ENCODE assay signal across 17 mouse cellular contexts in the genomic region with DNA sequence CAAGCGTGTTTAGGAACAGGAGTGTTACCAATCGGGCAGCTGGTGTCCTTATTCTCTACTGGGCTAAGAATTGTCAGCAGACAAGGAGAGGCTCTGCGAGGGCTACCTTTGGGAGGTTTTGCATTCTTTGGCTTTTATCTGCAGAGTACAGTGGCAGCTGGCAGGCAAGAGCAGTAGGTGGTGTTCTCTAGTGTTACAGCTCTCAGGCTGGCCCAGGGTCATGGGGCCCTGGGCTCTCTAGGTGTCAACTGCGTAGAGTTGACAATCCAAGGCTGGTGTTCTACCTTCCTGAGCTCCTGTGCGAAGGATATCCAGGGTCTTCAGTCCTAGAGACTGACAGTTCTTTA. TPM values are rescaled to one million over a fixed set of nuclear protein-coding genes. Genes with fewer than 3 reads are reported as not detected.
DNase-seq lines count a peak whose midpoint lies in the region; ATAC-seq lines count a peak whose summit lies in the region.
"Had no signal": no experiment of that assay in that cellular context is flagged by ENCODE, and none has a peak within 500 bp of the region (broad histone marks: within the 10 kb centered on the region; RNA-seq: fewer than 3 reads in every experiment).

No protein-coding gene starts in this region.

- H3K9me3 ChIP-seq in heart, embryonic 10.5 days = 0 out of 2 replicates have a peak, but pooled peaks cover 4% of the 10 kb centered on the region
- H3K9me3 ChIP-seq in intestine, embryonic 16.5 days (ENCODE audit: control insufficient read depth, low read length) = no peaks in the 10 kb centered on the region
- H3K9me3 ChIP-seq: embryonic facial prominence, embryonic 12.5 days; forebrain, embryonic 13.5 days; hindbrain, embryonic 12.5 days; midbrain, embryonic 12.5 days had no signal

- no peaks in the 10 kb centered on the region for H3K36me3 ChIP-seq in heart, embryonic 10.5 days
- no peaks in the 10 kb centered on the region for H3K36me3 ChIP-seq in intestine, embryonic 16.5 days (ENCODE audit: control insufficient read depth, insufficient read depth, low read length)
- H3K36me3 ChIP-seq: embryonic facial prominence, embryonic 12.5 days; hindbrain, embryonic 12.5 days; midbrain, embryonic 12.5 days had no signal

- no peak overlapping the region for H3K4me2 ChIP-seq in intestine, embryonic 16.5 days (ENCODE audit: low read depth, low read length)
- H3K4me2 ChIP-seq: embryonic facial prominence, embryonic 12.5 days; forebrain, embryonic 13.5 days; hindbrain, embryonic 12.5 days; midbrain, embryonic 12.5 days had no signal

- peak overlapping the region; percentile 23; the same call in 1 of the 2 replicates for H3K27ac ChIP-seq in heart, embryonic 10.5 days
- no peak overlapping the region for H3K27ac ChIP-seq in intestine, embryonic 16.5 days (ENCODE audit: low read length)
- H3K27ac ChIP-seq: embryonic facial prominence, embryonic 12.5 days; forebrain, embryonic 13.5 days; hindbrain, embryonic 12.5 days; midbrain, embryonic 12.5 days had no signal

- H3K4me3 ChIP-seq in heart, embryonic 10.5 days = no peak overlapping the region
- H3K4me3 ChIP-seq in intestine, embryonic 16.5 days (ENCODE audit: low read length) = no peak overlapping the region
- H3K4me3 ChIP-seq: embryonic facial prominence, embryonic 12.5 days; forebrain, embryonic 13.5 days; hindbrain, embryonic 12.5 days; midbrain, embryonic 12.5 days had no signal

- no peak overlapping the region for H3K9ac ChIP-seq in intestine, embryonic 16.5 days (ENCODE audit: low read depth, low read length)
- H3K9ac ChIP-seq: embryonic facial prominence, embryonic 12.5 days; forebrain, embryonic 13.5 days; hindbrain, embryonic 12.5 days; midbrain, embryonic 12.5 days had no signal

- WGBS in heart, embryonic 10.5 days = 85% methylated on average over 5 of the region's 5 CpGs
- 91% methylated on average over 5 of the region's 5 CpGs for WGBS in intestine, embryonic 16.5 days

- H3K4me1 ChIP-seq in heart, embryonic 10.5 days = no peaks in the 10 kb centered on the region
- no peaks in the 10 kb centered on the region for H3K4me1 ChIP-seq in intestine, embryonic 16.5 days (ENCODE audit: control insufficient read depth, insufficient read depth, low read length)
- H3K4me1 ChIP-seq: embryonic facial prominence, embryonic 12.5 days; forebrain, embryonic 13.5 days; hindbrain, embryonic 12.5 days; midbrain, embryonic 12.5 days had no signal

- ATAC-seq in intestine, embryonic 16.5 days = peak; percentile 83
- ATAC-seq in megakaryocyte progenitor cell, adult 5-6 weeks (replicated peaks; ENCODE audit: poor library complexity) = peak; percentile 61
- ATAC-seq: forebrain, embryonic 13.5 days; Patski had no signal

- no peaks in the 10 kb centered on the region for H3K27me3 ChIP-seq in heart, embryonic 10.5 days (ENCODE audit: insufficient read depth, poor library complexity, severe bottlenecking)
- no peaks in the 10 kb centered on the region for H3K27me3 ChIP-seq in intestine, embryonic 16.5 days (replicated peaks; ENCODE audit: control insufficient read depth, insufficient read depth, low read length)
- H3K27me3 ChIP-seq: embryonic facial prominence, embryonic 12.5 days; forebrain, embryonic 13.5 days; hindbrain, embryonic 12.5 days; midbrain, embryonic 12.5 days had no signal

- peak; percentile 83 for DNase-seq in heart, embryonic 10.5 days (ENCODE audit: low spot score)
- DNase-seq in heart, postnatal 4 days = no peak
- peak; percentile 55 for DNase-seq in spleen, adult 12 weeks (ENCODE audit: low spot score)
- DNase-seq in spleen, adult 18-20 months = no peak
- no peak for DNase-seq in retina, embryonic 14.5 days (ENCODE audit: low spot score)
- no peak for DNase-seq in urinary bladder, postnatal 14 days (ENCODE audit: low spot score)
- DNase-seq: cerebellum, postnatal 36 days; kidney, postnatal 10 days; right cerebral cortex, postnatal 25 days had no signal

RNA-seq across cellular contexts. Expression of a gene that starts 17.4 kb away (rescaled TPM):
- 0.14 and 0.23 TPM in 2 replicates for polyA plus RNA-seq in heart, embryonic 10.5 days (2016; fragmentation: Nextera tagmentation; extraction: Ambion mirVana)
- not detected for total RNA-seq in heart, postnatal 4 days (2021)
- polyA plus RNA-seq in intestine, embryonic 16.5 days (2015; fragmentation: Nextera tagmentation; extraction: Ambion mirVana) = 0.13 and 0.21 TPM in 2 replicates
- not detected in 2 replicates for total RNA-seq in megakaryocyte progenitor cell, adult 5-6 weeks (2015)
- not detected in 2 replicates for total RNA-seq in megakaryocyte progenitor cell, adult 5-6 weeks (2017)
- total RNA-seq: gastrocnemius, adult 18-20 months had no signal

Comparison
In these comparisons a context has a peak if more than half of its experiments do, and no peak if none do; other contexts are left out.
1. DNase-seq: peak in heart, embryonic 10.5 days (single experiment) and spleen, adult 12 weeks (single experiment); none in heart, postnatal 4 days (single experiment), spleen, adult 18-20 months (0 of 2), retina, embryonic 14.5 days (single experiment) and urinary bladder, postnatal 14 days (single experiment).